Mouse (Mus musculus) liver, postnatal 0 days (tissue): ENCODE measurements at regions not wholly inside any gene's neighbourhood (a gene's known extent, or its start where the extent isn't known, plus 50 kb on each side); places are given as distances from the start of the nearest gene placed in this dataset.

Source experiments
- CTCF ChIP-seq: sonication (generic); IDR thresholded peaks from 2 replicates; pipeline ENCODE4 v1.5.1; 2016; ENCODE audit warnings: antibody characterized with exemption, low read depth
- EP300 ChIP-seq: IDR thresholded peaks from 2 replicates; pipeline ENCODE4 v1.6.1; 2016; ENCODE audit warnings: antibody characterized with exemption, low read depth, mild to moderate bottlenecking

DNA sequence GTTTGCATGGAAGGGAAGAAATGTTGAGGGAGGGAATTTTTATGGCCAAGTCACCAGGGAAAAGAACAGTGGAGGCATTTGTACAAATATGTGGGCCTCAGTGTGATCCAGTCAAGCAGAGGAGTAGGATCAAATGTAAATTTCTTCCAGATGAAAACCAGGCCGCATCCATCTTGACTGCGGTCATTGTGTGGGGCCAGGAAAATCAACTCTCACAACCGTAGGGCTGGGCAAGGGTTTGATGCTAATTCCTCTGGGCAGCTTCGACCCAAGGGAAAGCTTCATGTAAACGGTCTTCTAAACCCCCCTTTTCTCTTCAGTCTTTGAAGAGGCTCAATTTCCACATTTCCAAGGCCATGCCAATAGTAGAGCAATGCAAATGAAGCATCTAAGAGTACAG, 497.4 kb upstream of the Gm19410 start:
- TF ChIP-seq CTCF (no peak), EP300 (no peak)
